Mouse (Mus musculus) embryo, embryonic 9.5 days (tissue): ENCODE results near the gene Tiam1.
A peak's percentile ranks its signal among the peaks of the same experiment; 100 is the strongest.

Experiments used
- DNase-seq: peaks from one replicate; pipeline ENCODE4 v3.0.0-alpha.2; 2017; ENCODE audit errors: extremely low spot score

Tiam1 gene

GRCm38 (mm10) chr16:90047841-90048240 lies 95.7 kb downstream of the Tiam1 start:
- DNase-seq: no peak

- no peak for DNase-seq
Measured at GRCm38 (mm10) chr16:90046494-90047158, 96.9 kb downstream of the Tiam1 start.

GRCm38 (mm10) chr16:90045611-90046010 lies 98.0 kb downstream of the Tiam1 start:
- DNase-seq: no peak

GRCm38 (mm10) chr16:90044004-90044754 lies 99.4 kb downstream of the Tiam1 start:
- no peak for DNase-seq

- no peak for DNase-seq
Measured at GRCm38 (mm10) chr16:90042874-90043273, 100.7 kb downstream of the Tiam1 start.

- no peak for DNase-seq
Measured at GRCm38 (mm10) chr16:90042386-90042785, 101.2 kb downstream of the Tiam1 start.

GRCm38 (mm10) chr16:90040771-90041364 lies 102.7 kb downstream of the Tiam1 start:
- DNase-seq: no peak

GRCm38 (mm10) chr16:90035595-90036110 lies 107.9 kb downstream of the Tiam1 start:
- DNase-seq: no peak

GRCm38 (mm10) chr16:90030355-90030754 lies 113.2 kb downstream of the Tiam1 start:
- no peak for DNase-seq

GRCm38 (mm10) chr16:90027886-90028285 lies 115.7 kb downstream of the Tiam1 start:
- no peak for DNase-seq

- no peak for DNase-seq
Measured at GRCm38 (mm10) chr16:90025526-90026172, 117.9 kb downstream of the Tiam1 start.

GRCm38 (mm10) chr16:90023665-90024010 lies 119.9 kb downstream of the Tiam1 start:
- no peak for DNase-seq

GRCm38 (mm10) chr16:90022932-90023664 lies 120.5 kb downstream of the Tiam1 start:
- DNase-seq: no peak

- DNase-seq: no peak
Measured at GRCm38 (mm10) chr16:90016046-90016445, 127.5 kb downstream of the Tiam1 start.

- no peak for DNase-seq
Measured at GRCm38 (mm10) chr16:90014596-90014995, 129.0 kb downstream of the Tiam1 start.

- DNase-seq: peak; percentile 49
Measured at GRCm38 (mm10) chr16:90011521-90012181, 131.9 kb downstream of the Tiam1 start.

- DNase-seq: no peak
Measured at GRCm38 (mm10) chr16:90008504-90008903, 135.1 kb downstream of the Tiam1 start.

GRCm38 (mm10) chr16:90007391-90007977 lies 136.1 kb downstream of the Tiam1 start:
- no peak for DNase-seq

GRCm38 (mm10) chr16:90003556-90003955 lies 140.0 kb downstream of the Tiam1 start:
- DNase-seq: no peak

- no peak for DNase-seq
Measured at GRCm38 (mm10) chr16:89995155-89995554, 148.4 kb downstream of the Tiam1 start.
